Mouse (Mus musculus) intestine, embryonic 14.5 days (tissue): ENCODE measurements around the gene Coro1c. TPM values are rescaled to one million over a fixed set of nuclear protein-coding genes. Genes with fewer than 3 reads are reported as not detected.

Experiments
- ATAC-seq: fragments of 200-750 bp; cut with Nextera tagmentation; replicated peaks from 2 replicates; pipeline ENCODE4 v1.8.0; 2017; ENCODE audit warnings: low read depth, moderate number of reproducible peaks, moderate TSS enrichment, moderate library complexity; ENCODE audit not compliant: low FRiP score, low TSS enrichment
- DNase-seq: peaks from one replicate; pipeline ENCODE4 v3.0.0-alpha.2; 2018; ENCODE audit warnings: low spot score
- H3K27ac ChIP-seq: fragments of 300-500 bp; sonication (generic); 2 replicates; pipeline ENCODE4 v1.5.1; 2014; ENCODE audit warnings: low read depth, mild to moderate bottlenecking, control low read depth
- H3K27me3 ChIP-seq: fragments of 300-500 bp; sonication (generic); replicated peaks from 2 replicates; pipeline ENCODE4 v1.6.1; 2014; ENCODE audit warnings: low read length, control low read depth; ENCODE audit not compliant: control insufficient read depth, insufficient read depth
- H3K36me3 ChIP-seq: fragments of 300-500 bp; sonication (generic); 2 replicates; pipeline ENCODE4 v1.6.1; 2014; ENCODE audit warnings: low read length, control low read depth; ENCODE audit not compliant: control insufficient read depth, insufficient read depth
- H3K4me1 ChIP-seq: fragments of 300-500 bp; sonication (generic); replicated peaks from 2 replicates; pipeline ENCODE4 v1.6.1; 2014; ENCODE audit warnings: low read length, control low read depth, mixed read lengths; ENCODE audit not compliant: control insufficient read depth, insufficient read depth
- H3K4me2 ChIP-seq: fragments of 300-500 bp; sonication (generic); 2 replicates; pipeline ENCODE4 v1.6.1; 2014; ENCODE audit warnings: low read length
- H3K4me3 ChIP-seq: fragments of 300-500 bp; sonication (generic); 2 replicates; pipeline ENCODE4 v1.5.1; 2014; ENCODE audit warnings: low read depth, low read length, control low read depth, mixed read lengths
- H3K9ac ChIP-seq: fragments of 300-500 bp; sonication (generic); 2 replicates; pipeline ENCODE4 v1.6.1; 2014; ENCODE audit warnings: mild to moderate bottlenecking, low read length
- H3K9me3 ChIP-seq: fragments of 300-500 bp; sonication (generic); 2 replicates; pipeline ENCODE4 v1.6.1; 2016; ENCODE audit warnings: low read length, control low read depth; ENCODE audit not compliant: control insufficient read depth
- WGBS: fragments of 180-500 bp; shearing (Covaris S2); extraction: QIAGEN DNeasy Blood & Tissue Kit; methylation state at CpG from one replicate; pipeline ENCODE4 v1.1.7; 2014; 5-methylcytosine and 5-hydroxymethylcytosine counted together
- polyA plus RNA-seq: library from polyadenylated mRNA; unstranded; fragments of >200 nt; fragmentation: Nextera tagmentation; extraction: Ambion mirVana; gene quantifications from 2 replicates; pipeline ENCODE4 v1.2.1, GENCODE M21; 2014

Coro1c gene
- polyA plus RNA-seq, 1 experiment from 2014 or later: 185 TPM

- no peak for DNase-seq
- H3K4me2 ChIP-seq: peak overlapping the region; percentile 9
- H3K27ac ChIP-seq: peak overlapping the region; percentile 57; the same call in 1 of the 2 replicates
- no peak overlapping the region for H3K4me3 ChIP-seq
- H3K4me1 ChIP-seq: peaks cover 15% of the 10 kb centered on the region
- H3K27me3 ChIP-seq: no peaks in the 10 kb centered on the region
- no peak overlapping the region for H3K9ac ChIP-seq
- ATAC-seq: no peak
- H3K36me3 ChIP-seq: no peaks in the 10 kb centered on the region
- no peaks in the 10 kb centered on the region for H3K9me3 ChIP-seq
- 54% methylated on average over 6 of the region's 6 CpGs for WGBS
These were observed 2.1 kb upstream of the Coro1c start for GRCm38 (mm10) chr5:113910705-113911104.

GRCm38 (mm10) chr5:113910065-113910701 lies 1.6 kb upstream of the Coro1c start:
- ATAC-seq: no peak
- peak overlapping the region; percentile 57 for H3K27ac ChIP-seq
- no peaks in the 10 kb centered on the region for H3K9me3 ChIP-seq
- DNase-seq: no peak
- 32% methylated on average over 10 of the region's 10 CpGs for WGBS
- no peak overlapping the region for H3K4me3 ChIP-seq
- H3K36me3 ChIP-seq: no peaks in the 10 kb centered on the region
- peak overlapping the region; percentile 9 for H3K4me2 ChIP-seq
- no peaks in the 10 kb centered on the region for H3K27me3 ChIP-seq
- H3K4me1 ChIP-seq: peaks cover 20% of the 10 kb centered on the region
- no peak overlapping the region for H3K9ac ChIP-seq

GRCm38 (mm10) chr5:113907786-113908567 lies 581 bp downstream of the Coro1c start:
- Histone ChIP-seq H3K4me2 (peak overlapping the region; percentile 75), H3K27me3 (no peaks in the 10 kb centered on the region), H3K27ac (peak overlapping the region; percentile 96), H3K9ac (peak overlapping the region; percentile 87), H3K9me3 (no peaks in the 10 kb centered on the region), H3K4me3 (peak overlapping the region; percentile 81), H3K4me1 (peaks cover 36% of the 10 kb centered on the region), H3K36me3 (no peaks in the 10 kb centered on the region)
- ATAC-seq (peak; percentile 69), DNase-seq (peak; percentile 81)
- WGBS: under 1% methylated on average over 67 of the region's 69 CpGs

- ATAC-seq: no peak
- Histone ChIP-seq H3K4me3 (peak overlapping the region; percentile 81), H3K27ac (peak overlapping the region; percentile 96), H3K4me2 (peak overlapping the region; percentile 75), H3K9ac (peak overlapping the region; percentile 87), H3K27me3 (no peaks in the 10 kb centered on the region), H3K9me3 (no peaks in the 10 kb centered on the region), H3K36me3 (no peaks in the 10 kb centered on the region), H3K4me1 (peaks cover 41% of the 10 kb centered on the region)
- WGBS: 4% methylated on average over 17 of the region's 17 CpGs
- DNase-seq: peak; percentile 81
These were observed 1.4 kb downstream of the Coro1c start for GRCm38 (mm10) chr5:113906958-113907735.

- Histone ChIP-seq H3K9ac (no peak overlapping the region), H3K4me2 (peak overlapping the region; percentile 2; the same call in 1 of the 2 replicates), H3K27ac (no peak overlapping the region), H3K9me3 (no peaks in the 10 kb centered on the region), H3K4me3 (no peak overlapping the region), H3K27me3 (no peaks in the 10 kb centered on the region), H3K4me1 (peaks cover 52% of the 10 kb centered on the region), H3K36me3 (no peaks in the 10 kb centered on the region)
- DNase-seq (no peak), ATAC-seq (no peak)
- WGBS: 31% methylated on average over 4 of the region's 4 CpGs
These were observed 3.6 kb downstream of the Coro1c start for GRCm38 (mm10) chr5:113904987-113905386.

- no peak overlapping the region for H3K9ac ChIP-seq
- H3K27me3 ChIP-seq: no peaks in the 10 kb centered on the region
- no peak overlapping the region for H3K27ac ChIP-seq
- H3K9me3 ChIP-seq: no peaks in the 10 kb centered on the region
- no peak overlapping the region for H3K4me3 ChIP-seq
- H3K4me2 ChIP-seq: no peak overlapping the region
- ATAC-seq (no peak), DNase-seq (no peak)
- WGBS: 67% methylated on average over 5 of the region's 5 CpGs
- peaks cover 50% of the 10 kb centered on the region for H3K4me1 ChIP-seq
- no peaks in the 10 kb centered on the region for H3K36me3 ChIP-seq
These were observed 5.6 kb downstream of the Coro1c start for GRCm38 (mm10) chr5:113902983-113903382.

- Histone ChIP-seq H3K9me3 (no peaks in the 10 kb centered on the region), H3K27me3 (no peaks in the 10 kb centered on the region), H3K9ac (no peak overlapping the region), H3K4me3 (no peak overlapping the region), H3K4me2 (no peak overlapping the region), H3K36me3 (no peaks in the 10 kb centered on the region), H3K4me1 (peaks cover 57% of the 10 kb centered on the region), H3K27ac (no peak overlapping the region)
- ATAC-seq (no peak), DNase-seq (no peak)
- WGBS: 69% methylated on average over 6 of the region's 6 CpGs
These were observed 6.5 kb downstream of the Coro1c start for GRCm38 (mm10) chr5:113902017-113902416.

GRCm38 (mm10) chr5:113901074-113901571 lies 7.4 kb downstream of the Coro1c start:
- 32% methylated on average over 8 of the region's 8 CpGs for WGBS
- H3K27ac ChIP-seq: no peak overlapping the region
- no peak for DNase-seq
- no peaks in the 10 kb centered on the region for H3K36me3 ChIP-seq
- no peak overlapping the region for H3K9ac ChIP-seq
- no peak for ATAC-seq
- H3K27me3 ChIP-seq: no peaks in the 10 kb centered on the region
- H3K4me3 ChIP-seq: no peak overlapping the region
- H3K9me3 ChIP-seq: no peaks in the 10 kb centered on the region
- H3K4me1 ChIP-seq: peaks cover 49% of the 10 kb centered on the region
- H3K4me2 ChIP-seq: no peak overlapping the region
